Mouse (Mus musculus) ES-E14 (cell line): ENCODE data around the gene Nsa2.

Experiments used
- HCFC1 ChIP-seq: IDR thresholded peaks from 2 replicates; pipeline ENCODE4 v1.6.1; 2012; ENCODE audit warnings: low read length, inconsistent platforms, borderline replicate concordance; ENCODE audit not compliant: insufficient read depth
- MAFK ChIP-seq: IDR thresholded peaks from 2 replicates; pipeline ENCODE4 v1.6.1; 2014; ENCODE audit warnings: mild to moderate bottlenecking, low read depth, low read length, inconsistent platforms; ENCODE audit not compliant: insufficient read depth
- ZC3H11A ChIP-seq: IDR thresholded peaks from 2 replicates; pipeline ENCODE4 v1.6.1; 2012; ENCODE audit warnings: low read depth, mild to moderate bottlenecking, inconsistent platforms, low read length, borderline replicate concordance
- ZNF384 ChIP-seq: IDR thresholded peaks from 2 replicates; pipeline ENCODE4 v1.6.1; 2012; ENCODE audit warnings: low read depth, low read length, inconsistent platforms

DNA sequence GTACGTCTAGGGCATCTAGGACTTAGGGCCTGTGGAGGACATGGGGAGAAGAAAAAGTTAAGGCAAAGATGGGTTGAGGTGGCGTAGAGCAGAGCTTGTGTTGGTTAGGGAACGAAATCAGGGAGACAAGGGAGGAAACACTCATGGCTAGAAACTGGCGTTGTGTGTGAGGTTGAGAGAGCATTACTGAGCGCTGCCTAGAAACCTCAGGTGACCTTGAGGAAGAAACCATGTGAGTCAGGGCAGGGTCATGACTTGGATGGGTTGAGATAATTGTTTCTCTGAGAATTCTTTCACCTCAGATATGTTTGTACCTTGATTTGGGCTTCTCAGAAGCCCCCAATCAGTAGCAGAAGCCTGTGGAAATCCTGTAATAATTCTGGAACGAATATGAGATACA lies 50.3 kb downstream of the Nsa2 start:
- no peak for TF ChIP-seq ZC3H11A
- no peak for TF ChIP-seq HCFC1
- TF ChIP-seq ZNF384: no peak
- no peak for TF ChIP-seq MAFK
